Mouse (Mus musculus): ENCODE measurements around the gene Lrrc29. TPM values are rescaled to one million over a fixed set of nuclear protein-coding genes. Genes with fewer than 3 reads are reported as not detected.

Gene Lrrc29
- polyA plus RNA-seq, 1 experiment from 2014 or later = 2.7 TPM

GRCm38 (mm10) chr8:105305211-105306145 lies 20.6 kb downstream of the Lrrc29 start, which contains the start of gene Elmo3:
Gene Elmo3, plus strand, starts transcription at chr8:105305601.
- peak; percentile 94 for ATAC-seq (ENCODE audit: low FRiP score, low TSS enrichment)

GRCm38 (mm10) chr8:105304325-105305210 lies 21.5 kb downstream of the Lrrc29 start:
- Histone ChIP-seq H3K36me3 (ENCODE audit: control insufficient read depth, insufficient read depth, low read length) (peaks cover 21% of the 10 kb centered on the region), H3K4me2 (replicated peaks; ENCODE audit: low read depth) (peak overlapping the region; percentile 20; the same call in 1 of the 2 replicates), H3K4me3 (ENCODE audit: low read depth, low read length) (no peak overlapping the region), H3K9me3 (ENCODE audit: control insufficient read depth, low read length) (no peaks in the 10 kb centered on the region), H3K27me3 (ENCODE audit: control insufficient read depth, insufficient read depth, low read length) (no peaks in the 10 kb centered on the region), H3K27ac (replicated peaks) (peak overlapping the region; percentile 92), H3K9ac (ENCODE audit: low read length) (no peak overlapping the region), H3K4me1 (replicated peaks; ENCODE audit: control insufficient read depth, insufficient read depth) (peaks cover 7% of the 10 kb centered on the region; the same call in 1 of the 2 replicates)
- WGBS = 40% methylated on average over 9 of the region's 9 CpGs
- ATAC-seq (ENCODE audit: low FRiP score, low TSS enrichment) (peak; percentile 4; the same call in 1 of the 2 replicates), DNase-seq (ENCODE audit: low spot score) (no peak)
- TF ChIP-seq CTCF (IDR thresholded peaks at IDR 0.05; ENCODE audit: low read depth) (no peak), EP300 (optimal IDR thresholded peaks at IDR 0.05) (no peak)

More at GRCm38 (mm10) chr8:105305211-105306145, 20.6 kb downstream of the Lrrc29 start, which contains the start of gene Elmo3:
- Histone ChIP-seq H3K9ac (ENCODE audit: low read length) (peak within 1 kb of the TSS; percentile 67), H3K4me3 (ENCODE audit: low read depth, low read length) (peak within 1 kb of the TSS; percentile 47), H3K36me3 (ENCODE audit: control insufficient read depth, insufficient read depth, low read length) (peaks cover 18% of the 10 kb centered on the region), H3K27ac (replicated peaks) (peak within 1 kb of the TSS; percentile 92), H3K4me2 (replicated peaks; ENCODE audit: low read depth) (peak within 1 kb of the TSS; percentile 74), H3K9me3 (ENCODE audit: control insufficient read depth, low read length) (no peaks in the 10 kb centered on the region), H3K27me3 (ENCODE audit: control insufficient read depth, insufficient read depth, low read length) (no peaks in the 10 kb centered on the region), H3K4me1 (replicated peaks; ENCODE audit: control insufficient read depth, insufficient read depth) (peaks cover 7% of the 10 kb centered on the region; the same call in 1 of the 2 replicates)
- TF ChIP-seq EP300 (optimal IDR thresholded peaks at IDR 0.05) = no peak
- peak; percentile 41 for TF ChIP-seq CTCF (IDR thresholded peaks at IDR 0.05; ENCODE audit: low read depth)
- peak; percentile 96 for DNase-seq (ENCODE audit: low spot score)
- WGBS = 4% methylated on average over 29 of the region's 30 CpGs

- DNase-seq (ENCODE audit: low spot score) = no peak
Measured at GRCm38 (mm10) chr8:105303874-105304273, 22.2 kb downstream of the Lrrc29 start.

GRCm38 (mm10) chr8:105303396-105303795 lies 22.7 kb downstream of the Lrrc29 start:
- Histone ChIP-seq H3K4me1 (replicated peaks; ENCODE audit: control insufficient read depth, insufficient read depth) (peaks cover 12% of the 10 kb centered on the region), H3K4me3 (ENCODE audit: low read depth, low read length) (no peak overlapping the region), H3K9me3 (ENCODE audit: control insufficient read depth, low read length) (no peaks in the 10 kb centered on the region), H3K9ac (ENCODE audit: low read length) (no peak overlapping the region), H3K27me3 (ENCODE audit: control insufficient read depth, insufficient read depth, low read length) (no peaks in the 10 kb centered on the region), H3K36me3 (ENCODE audit: control insufficient read depth, insufficient read depth, low read length) (peaks cover 23% of the 10 kb centered on the region), H3K4me2 (replicated peaks; ENCODE audit: low read depth) (no peak overlapping the region), H3K27ac (replicated peaks) (no peak overlapping the region)
- 70% methylated on average over 7 of the region's 8 CpGs for WGBS
- TF ChIP-seq CTCF (IDR thresholded peaks at IDR 0.05; ENCODE audit: low read depth) = no peak
- DNase-seq (ENCODE audit: low spot score) (no peak), ATAC-seq (ENCODE audit: low FRiP score, low TSS enrichment) (no peak)

More at GRCm38 (mm10) chr8:105303874-105304273, 22.2 kb downstream of the Lrrc29 start:
- H3K4me3 ChIP-seq (ENCODE audit: low read depth, low read length) = no peak overlapping the region
- no peaks in the 10 kb centered on the region for H3K27me3 ChIP-seq (ENCODE audit: control insufficient read depth, insufficient read depth, low read length)
- H3K9me3 ChIP-seq (ENCODE audit: control insufficient read depth, low read length) = no peaks in the 10 kb centered on the region
- no peak overlapping the region for H3K27ac ChIP-seq (replicated peaks)
- ATAC-seq (ENCODE audit: low FRiP score, low TSS enrichment) = no peak
- 72% methylated on average over 9 of the region's 9 CpGs for WGBS
- no peak overlapping the region for H3K4me2 ChIP-seq (replicated peaks; ENCODE audit: low read depth)
- peaks cover 7% of the 10 kb centered on the region for H3K4me1 ChIP-seq (replicated peaks; ENCODE audit: control insufficient read depth, insufficient read depth)
- no peak for TF ChIP-seq CTCF (IDR thresholded peaks at IDR 0.05; ENCODE audit: low read depth)
- peaks cover 21% of the 10 kb centered on the region for H3K36me3 ChIP-seq (ENCODE audit: control insufficient read depth, insufficient read depth, low read length)
- no peak overlapping the region for H3K9ac ChIP-seq (ENCODE audit: low read length)

GRCm38 (mm10) chr8:105299962-105300361 lies 26.1 kb downstream of the Lrrc29 start:
- no peak overlapping the region for H3K4me2 ChIP-seq (replicated peaks; ENCODE audit: low read depth)
- TF ChIP-seq EP300 (optimal IDR thresholded peaks at IDR 0.05) (no peak), CTCF (IDR thresholded peaks at IDR 0.05; ENCODE audit: low read depth) (no peak)
- 72% methylated on average over 8 of the region's 8 CpGs for WGBS
- no peak overlapping the region for H3K9ac ChIP-seq (ENCODE audit: low read length)
- no peaks in the 10 kb centered on the region for H3K9me3 ChIP-seq (ENCODE audit: control insufficient read depth, low read length)
- H3K4me3 ChIP-seq (ENCODE audit: low read depth, low read length) = no peak overlapping the region
- peaks cover 21% of the 10 kb centered on the region for H3K36me3 ChIP-seq (ENCODE audit: control insufficient read depth, insufficient read depth, low read length)
- ATAC-seq (ENCODE audit: low FRiP score, low TSS enrichment) = no peak
- H3K27me3 ChIP-seq (ENCODE audit: control insufficient read depth, insufficient read depth, low read length) = no peaks in the 10 kb centered on the region
- no peak overlapping the region for H3K27ac ChIP-seq (replicated peaks)
- DNase-seq (ENCODE audit: low spot score) = no peak
- peaks cover 5% of the 10 kb centered on the region; the same call in 1 of the 2 replicates for H3K4me1 ChIP-seq (replicated peaks; ENCODE audit: control insufficient read depth, insufficient read depth)
